Mouse (Mus musculus): ENCODE measurements around the gene Dlg1.
"Not testable (repeated sequence)": the region's sequence is repeated elsewhere in the genome, so short reads cannot be mapped to it uniquely, and the experiment has no call there.

The Dlg1 gene

GRCm38 (mm10) chr16:31657502-31657901 is 5.7 kb upstream of the Dlg1 start:
- no peak for DNase-seq (ENCODE audit: low spot score)

- no peak for DNase-seq (ENCODE audit: low spot score)
Measured at GRCm38 (mm10) chr16:31658539-31659334, 4.5 kb upstream of the Dlg1 start.

- no peak for DNase-seq (ENCODE audit: low spot score)
Measured at GRCm38 (mm10) chr16:31659453-31659852, 3.8 kb upstream of the Dlg1 start.

- DNase-seq (ENCODE audit: low spot score) = no peak
Measured at GRCm38 (mm10) chr16:31662556-31663378, 476 bp upstream of the Dlg1 start.

- no peak for DNase-seq (ENCODE audit: low spot score)
Measured at GRCm38 (mm10) chr16:31664287-31664597, 999 bp downstream of the Dlg1 start.

GRCm38 (mm10) chr16:31672202-31672601 is 9.0 kb downstream of the Dlg1 start:
- DNase-seq (ENCODE audit: low spot score) = no peak

- DNase-seq (ENCODE audit: low spot score) = no peak
Measured at GRCm38 (mm10) chr16:31677463-31677862, 14.2 kb downstream of the Dlg1 start.

GRCm38 (mm10) chr16:31682291-31682690 is 19.0 kb downstream of the Dlg1 start:
- DNase-seq (ENCODE audit: low spot score) = no peak

GRCm38 (mm10) chr16:31683670-31684430 is 20.6 kb downstream of the Dlg1 start:
- no peak for DNase-seq (ENCODE audit: low spot score)

GRCm38 (mm10) chr16:31684771-31685170 is 21.5 kb downstream of the Dlg1 start:
- DNase-seq (ENCODE audit: low spot score) = no peak

GRCm38 (mm10) chr16:31687766-31688165 is 24.5 kb downstream of the Dlg1 start:
- no peak for DNase-seq (ENCODE audit: low spot score)

GRCm38 (mm10) chr16:31695286-31696020 is 32.2 kb downstream of the Dlg1 start:
- DNase-seq (ENCODE audit: low spot score) = no peak

GRCm38 (mm10) chr16:31696367-31696766 is 33.1 kb downstream of the Dlg1 start:
- no peak for DNase-seq (ENCODE audit: low spot score)

- DNase-seq (ENCODE audit: low spot score) = no peak
Measured at GRCm38 (mm10) chr16:31697341-31697740, 34.1 kb downstream of the Dlg1 start.

- no peak for DNase-seq (ENCODE audit: low spot score)
Measured at GRCm38 (mm10) chr16:31705213-31705612, 42.0 kb downstream of the Dlg1 start.

GRCm38 (mm10) chr16:31705904-31706303 is 42.7 kb downstream of the Dlg1 start:
- DNase-seq (ENCODE audit: low spot score) = no peak

GRCm38 (mm10) chr16:31707326-31707725 is 44.1 kb downstream of the Dlg1 start:
- no peak for DNase-seq (ENCODE audit: low spot score)

GRCm38 (mm10) chr16:31722991-31723390 is 59.7 kb downstream of the Dlg1 start:
- no peak for DNase-seq (ENCODE audit: low spot score)

- DNase-seq (ENCODE audit: low spot score) = no peak
Measured at GRCm38 (mm10) chr16:31724121-31724520, 60.9 kb downstream of the Dlg1 start.

GRCm38 (mm10) chr16:31724818-31725217 is 61.6 kb downstream of the Dlg1 start:
- no peak for DNase-seq (ENCODE audit: low spot score)

- not testable (repeated sequence) for DNase-seq (ENCODE audit: low spot score)
Measured at GRCm38 (mm10) chr16:31730971-31731370, 67.7 kb downstream of the Dlg1 start.

GRCm38 (mm10) chr16:31737081-31737480 is 73.8 kb downstream of the Dlg1 start:
- no peak for DNase-seq (ENCODE audit: low spot score)
